Mouse (Mus musculus) small intestine, adult 2 months (tissue): ENCODE data around the gene Clec16a. TPM values are rescaled to one million over a fixed set of nuclear protein-coding genes. Genes with fewer than 3 reads are reported as not detected.

ENCODE experiments used
- H3K27ac ChIP-seq: fragments of 200-500 bp; 2 replicates; pipeline ENCODE4 v1.5.1; 2012; ENCODE audit warnings: low read depth, low read length, control low read depth, inconsistent platforms; ENCODE audit not compliant: insufficient read depth
- H3K27me3 ChIP-seq: fragments of 200-500 bp; 2 replicates; pipeline ENCODE4 v1.6.1; 2012; ENCODE audit warnings: mild to moderate bottlenecking, moderate library complexity, low read length, inconsistent platforms; ENCODE audit not compliant: control insufficient read depth, insufficient read depth
- H3K36me3 ChIP-seq: fragments of 200-500 bp; 2 replicates; pipeline ENCODE4 v1.6.1; 2012; ENCODE audit warnings: mild to moderate bottlenecking, low read length, control low read depth, inconsistent platforms; ENCODE audit not compliant: control insufficient read depth, insufficient read depth
- H3K4me1 ChIP-seq: fragments of 200-500 bp; 2 replicates; pipeline ENCODE4 v1.6.1; 2012; ENCODE audit warnings: low read length, inconsistent platforms, mixed read lengths; ENCODE audit not compliant: control insufficient read depth, insufficient read depth, insufficient read length
- H3K4me3 ChIP-seq: fragments of 200-500 bp; 2 replicates; pipeline ENCODE4 v1.5.1; 2012; ENCODE audit warnings: low read depth, mild to moderate bottlenecking, control low read depth, inconsistent platforms, low read length, moderate library complexity
- CTCF ChIP-seq: fragments of 200-500 bp; IDR thresholded peaks from 2 replicates; pipeline ENCODE4 v1.5.1; 2012; ENCODE audit warnings: low read depth, mild to moderate bottlenecking, control low read depth, inconsistent platforms, low read length, moderate library complexity, mixed read lengths; ENCODE audit not compliant: insufficient replicate concordance, insufficient read length; ENCODE audit errors: extremely low read depth
- POLR2A ChIP-seq: fragments of 200-500 bp; IDR thresholded peaks from 2 replicates; pipeline ENCODE4 v1.6.1; 2012; ENCODE audit warnings: low read depth, mild to moderate bottlenecking, control low read depth, inconsistent platforms, low read length, moderate library complexity
- WGBS: fragments of 180-500 bp; shearing (Covaris S2); methylation state at CpG from one replicate; pipeline ENCODE4 v1.1.7; 2018; 5-methylcytosine and 5-hydroxymethylcytosine counted together
- polyA plus RNA-seq: library from polyadenylated mRNA; depleted of rRNA; stranded (reverse); fragments of >200 nt; gene quantifications from 2 replicates; pipeline ENCODE4 v1.2.3, GENCODE M21; 2012

Clec16a gene
- polyA plus RNA-seq, 1 experiment: 14.3 TPM

DNA sequence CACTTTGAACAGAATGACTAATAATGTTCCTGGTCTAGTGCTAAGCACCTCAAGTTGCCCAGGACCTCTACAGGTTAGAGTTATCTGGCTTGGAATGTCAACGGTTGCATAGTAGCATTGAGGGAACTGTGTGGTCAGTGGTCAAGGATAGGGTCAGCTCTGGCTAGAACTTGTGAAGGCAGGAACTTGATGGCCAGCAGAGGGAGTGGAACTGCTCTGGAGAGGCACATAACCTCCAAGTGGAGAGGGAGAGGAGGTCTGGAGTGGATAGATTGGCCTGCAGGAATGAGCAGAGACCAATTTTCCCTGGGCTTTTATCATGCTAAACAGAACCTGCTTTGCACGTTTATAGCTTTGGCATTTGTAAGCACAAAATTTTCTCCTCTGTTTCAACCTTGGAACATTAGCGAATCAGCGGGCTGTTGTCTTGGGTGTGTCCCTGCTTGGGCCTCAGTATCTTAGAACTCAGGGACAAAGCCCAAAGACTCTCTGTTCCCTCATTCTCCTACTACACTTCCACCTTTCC lies 83.0 kb downstream of the Clec16a start:
- peaks cover 19% of the 10 kb centered on the region for H3K36me3 ChIP-seq
- TF ChIP-seq POLR2A: no peak
- TF ChIP-seq CTCF: peak; percentile 38; the same call in 1 of the 2 replicates
- no peaks in the 10 kb centered on the region for H3K27me3 ChIP-seq
- H3K27ac ChIP-seq: no peak overlapping the region
- no peak overlapping the region for H3K4me3 ChIP-seq
- WGBS: 44% methylated on average over 4 of the region's 4 CpGs
- peaks cover 6% of the 10 kb centered on the region; the same call in 1 of the 2 replicates for H3K4me1 ChIP-seq

GRCm38 (mm10) chr16:10628960-10629359 lies 83.8 kb downstream of the Clec16a start:
- H3K27ac ChIP-seq: peak overlapping the region; percentile 7; the same call in 1 of the 2 replicates

DNA sequence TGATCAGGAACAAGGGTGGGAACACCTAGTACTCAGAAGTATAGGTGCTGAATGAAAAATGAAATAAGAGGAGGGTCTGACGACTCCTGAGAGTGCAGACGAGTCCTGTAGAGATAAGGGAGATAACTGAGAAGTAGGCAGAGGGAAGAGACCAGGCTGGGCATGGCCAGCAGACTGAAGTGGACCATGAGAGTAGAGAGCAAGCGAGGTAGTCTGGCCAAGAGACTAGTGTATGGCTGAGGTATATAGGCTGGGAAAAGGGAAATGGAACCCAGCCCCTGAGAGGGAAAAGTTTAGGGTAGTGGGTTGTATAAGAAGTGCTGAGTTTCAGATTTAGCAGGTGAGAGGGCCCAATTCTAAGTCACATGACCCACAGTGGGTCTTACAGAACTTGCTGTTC lies 84.2 kb downstream of the Clec16a start:
- H3K27ac ChIP-seq: peak overlapping the region; percentile 7; the same call in 1 of the 2 replicates
- peaks cover 6% of the 10 kb centered on the region; the same call in 1 of the 2 replicates for H3K4me1 ChIP-seq
- no peak overlapping the region for H3K4me3 ChIP-seq
- no peaks in the 10 kb centered on the region for H3K27me3 ChIP-seq
- TF ChIP-seq CTCF (no peak), POLR2A (no peak)
- H3K36me3 ChIP-seq: peaks cover 20% of the 10 kb centered on the region
- WGBS: 32% methylated on average over 3 of the region's 3 CpGs

More at GRCm38 (mm10) chr16:10628960-10629359, 83.8 kb downstream of the Clec16a start:
- Histone ChIP-seq H3K27me3 (no peaks in the 10 kb centered on the region), H3K4me1 (peaks cover 6% of the 10 kb centered on the region; the same call in 1 of the 2 replicates), H3K4me3 (no peak overlapping the region), H3K36me3 (peaks cover 20% of the 10 kb centered on the region)
- TF ChIP-seq CTCF (no peak), POLR2A (no peak)
- 23% methylated on average over 3 of the region's 3 CpGs for WGBS

GRCm38 (mm10) chr16:10634940-10635339 lies 89.8 kb downstream of the Clec16a start:
- WGBS: 95% methylated on average over 3 of the region's 3 CpGs
- peaks cover 10% of the 10 kb centered on the region for H3K36me3 ChIP-seq
- no peak overlapping the region for H3K4me3 ChIP-seq
- H3K27me3 ChIP-seq: no peaks in the 10 kb centered on the region
- TF ChIP-seq CTCF (no peak), POLR2A (no peak)
- no peak overlapping the region for H3K27ac ChIP-seq
- peaks cover 9% of the 10 kb centered on the region; the same call in 1 of the 2 replicates for H3K4me1 ChIP-seq

DNA sequence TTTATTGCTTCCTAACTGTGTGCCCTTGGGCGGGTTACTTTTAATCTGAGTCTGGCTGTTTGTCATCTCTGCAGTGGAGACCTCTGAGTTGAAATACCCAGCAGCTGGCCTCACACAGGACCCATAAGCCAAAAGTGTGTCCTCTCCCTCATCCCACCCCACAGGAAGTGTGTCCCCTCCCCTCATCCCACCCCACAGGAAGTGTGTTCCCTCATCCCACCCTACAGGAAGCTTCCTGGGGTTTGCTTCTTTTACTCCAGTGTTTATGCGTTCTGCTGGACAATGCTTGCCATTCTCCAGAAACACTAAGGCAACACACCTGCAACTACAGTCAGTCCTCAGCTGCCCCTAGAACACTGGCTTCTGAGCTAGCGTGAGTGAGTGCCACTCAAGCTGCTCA lies 92.8 kb downstream of the Clec16a start:
- no peak overlapping the region for H3K4me3 ChIP-seq
- H3K27ac ChIP-seq: no peak overlapping the region
- peaks cover 5% of the 10 kb centered on the region for H3K36me3 ChIP-seq
- WGBS: 89% methylated on average over 3 of the region's 3 CpGs
- TF ChIP-seq CTCF: no peak
- no peak for TF ChIP-seq POLR2A
- H3K27me3 ChIP-seq: no peaks in the 10 kb centered on the region
- H3K4me1 ChIP-seq: peaks cover 13% of the 10 kb centered on the region; the same call in 1 of the 2 replicates

DNA sequence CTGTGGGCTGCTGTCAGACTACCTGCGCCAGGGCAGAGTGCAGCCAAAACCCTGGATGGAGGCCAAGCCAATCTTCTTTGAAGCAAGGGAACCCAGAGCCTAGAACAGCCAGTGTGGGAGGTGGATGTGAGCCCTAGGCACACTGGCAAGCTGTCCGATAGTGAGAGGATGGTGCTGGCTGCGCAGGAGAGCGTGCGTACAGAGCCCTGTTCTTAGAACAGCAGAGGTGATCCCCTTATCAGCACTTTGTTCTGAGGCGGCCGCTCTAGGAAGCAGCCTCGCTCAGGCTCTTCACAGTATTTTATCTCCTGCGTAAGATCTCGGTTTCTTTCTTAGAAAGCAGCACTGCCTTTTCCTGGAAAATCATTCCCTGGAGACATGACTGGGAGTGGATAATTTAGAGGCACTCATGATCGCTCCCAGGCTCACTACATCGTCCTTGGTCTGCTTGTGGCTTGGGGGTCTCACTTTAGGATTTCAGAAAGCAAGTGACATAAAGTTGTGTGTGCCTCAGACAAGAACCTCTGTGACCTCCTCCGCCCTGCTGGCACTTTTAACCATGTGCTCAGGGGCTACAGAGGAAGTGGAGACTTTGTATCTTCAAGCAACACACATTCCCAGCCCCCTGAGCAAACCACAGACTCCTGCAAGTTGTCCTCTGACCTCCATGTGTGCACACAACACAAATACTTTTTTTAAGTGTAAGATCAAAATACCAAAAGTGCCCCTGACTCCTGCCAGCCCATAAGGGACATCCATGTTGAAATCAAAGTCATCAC lies 94.2 kb downstream of the Clec16a start:
- Histone ChIP-seq H3K36me3 (peaks cover 3% of the 10 kb centered on the region), H3K27me3 (no peaks in the 10 kb centered on the region), H3K4me1 (peaks cover 22% of the 10 kb centered on the region; the same call in 1 of the 2 replicates), H3K4me3 (no peak overlapping the region), H3K27ac (no peak overlapping the region)
- 26% methylated on average over 13 of the region's 13 CpGs for WGBS
- TF ChIP-seq CTCF (no peak), POLR2A (no peak)

- H3K27me3 ChIP-seq: no peaks in the 10 kb centered on the region
- no peak overlapping the region for H3K4me3 ChIP-seq
- peaks cover 3% of the 10 kb centered on the region for H3K36me3 ChIP-seq
- H3K4me1 ChIP-seq: peaks cover 27% of the 10 kb centered on the region
- TF ChIP-seq CTCF: peak; percentile 89; the same call in 1 of the 2 replicates
- TF ChIP-seq POLR2A: no peak
- no peak overlapping the region for H3K27ac ChIP-seq
- 7% methylated on average over 5 of the region's 5 CpGs for WGBS
These were observed 94.9 kb downstream of the Clec16a start for GRCm38 (mm10) chr16:10640041-10640440.
